10 mouse cellular contexts compared by ENCODE assay signal in the genomic region with DNA sequence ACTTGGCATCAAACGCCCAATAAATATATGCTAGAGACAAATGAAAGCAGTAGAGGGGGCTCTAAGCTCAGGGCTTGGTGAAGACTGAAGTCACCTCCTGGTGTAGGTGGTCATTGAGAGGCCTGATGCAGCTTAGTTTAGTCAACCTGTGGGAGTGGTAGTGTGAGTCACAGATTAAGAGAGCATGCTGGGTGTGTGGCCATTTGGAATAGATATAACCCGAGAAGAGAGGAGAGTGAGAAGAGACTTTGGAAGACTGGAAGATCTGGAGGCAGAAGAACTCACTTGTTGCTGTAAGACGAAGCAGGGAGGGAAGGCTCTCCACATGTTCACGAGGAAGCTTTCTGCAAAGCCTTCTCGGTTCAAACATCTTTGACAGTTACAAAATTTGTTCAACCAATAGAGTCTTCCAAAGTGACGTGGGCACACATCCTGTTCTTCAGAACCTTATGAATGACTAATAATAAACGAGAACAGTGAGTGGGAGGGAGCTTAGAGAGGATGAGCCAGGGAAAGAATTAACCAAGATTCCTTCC.
DNase-seq lines count a peak whose midpoint lies in the region; TF ChIP-seq lines count a peak whose summit lies in the region.
"Had no signal": no experiment of that assay in that cellular context is flagged by ENCODE, and none has a peak within 500 bp of the region (broad histone marks: within the 10 kb centered on the region; RNA-seq: fewer than 3 reads in every experiment).

No protein-coding gene starts in this region.

- no peak overlapping the region; a peak in 1 of 4 replicates for H3K4me3 ChIP-seq in ES-E14 (ENCODE audit: insufficient read depth in 1 of 2, low read depth in 1 of 2, low read length in 2 of 2, poor library complexity in 1 of 2, severe bottlenecking in 1 of 2)
- H3K4me3 ChIP-seq: forebrain, embryonic 15.5 days; limb, embryonic 13.5 days; midbrain, embryonic 12.5 days had no signal

- peak overlapping the region; percentile 45; the same call in 1 of the 2 replicates for H3K9ac ChIP-seq in ES-E14 (ENCODE audit: insufficient read depth, low read depth, low read length, poor library complexity, severe bottlenecking)
- H3K9ac ChIP-seq: forebrain, embryonic 15.5 days; limb, embryonic 13.5 days; midbrain, embryonic 12.5 days had no signal

- intact Hi-C loops in left cerebral cortex, postnatal 4 days (cut with DNase I), result no loop called here
- intact Hi-C loops in left cerebral cortex, postnatal 25 days (cut with DNase I), result loop anchor here (5.0 kb wide), 1 partner anchor 171 kb away; no protein-coding TSS in a partner anchor

- in situ Hi-C loops in ES-E14 (cut with MboI; ENCODE audit: low sequenced_read_pairs in 2 of 2, unreplicated experiment in 2 of 2), result no loop called here

- peaks cover 45% of the 10 kb centered on the region for H3K36me3 ChIP-seq in ES-E14 (ENCODE audit: control insufficient read depth, insufficient read depth, low read length, poor library complexity, severe bottlenecking)
- H3K36me3 ChIP-seq: forebrain, embryonic 15.5 days; limb, embryonic 13.5 days; midbrain, embryonic 12.5 days had no signal

- no peaks in the 10 kb centered on the region for H3K9me3 ChIP-seq in ES-E14 (ENCODE audit: control insufficient read depth, insufficient read depth, low read depth, low read length)
- H3K9me3 ChIP-seq: forebrain, embryonic 15.5 days; limb, embryonic 13.5 days; midbrain, embryonic 12.5 days had no signal

- H3K4me1 ChIP-seq in ES-E14 (ENCODE audit: control insufficient read depth in 2 of 2, insufficient read depth in 2 of 2, low read length in 2 of 2, poor library complexity in 1 of 2), result peaks cover 0 to 4% of the 10 kb centered on the region in 2 experiments; a peak in 3 of 4 replicates
- H3K4me1 ChIP-seq: forebrain, embryonic 15.5 days; limb, embryonic 13.5 days; midbrain, embryonic 12.5 days had no signal

- DNase-seq in left cerebral cortex, adult 18-20 months (ENCODE audit: low spot score in 2 of 2), result peak; percentile 18 to 25
- DNase-seq in left cerebral cortex, postnatal 4 days, result no peak
- peak; percentile 25 for DNase-seq in CD4-positive helper T cell, adult 2 months (ENCODE audit: low read depth, low spot score)
- no peak for DNase-seq in ES-E14 (ENCODE audit: low read depth, low spot score)
- DNase-seq in left cerebral cortex, postnatal 25 days (ENCODE audit: low spot score in 2 of 2), result peak; percentile 17 to 76
- no peak for DNase-seq in cerebellum, postnatal 25 days
- no peak for DNase-seq in kidney, postnatal 25 days

- no peak overlapping the region; the same call in 1 of the 2 replicates for H3K27ac ChIP-seq in ES-E14 (ENCODE audit: insufficient read depth, low read depth, low read length, poor library complexity, severe bottlenecking)
- H3K27ac ChIP-seq: forebrain, embryonic 15.5 days; limb, embryonic 13.5 days; midbrain, embryonic 12.5 days had no signal

TF ChIP-seq in ES-E14, 5 proteins besides CTCF, POLR2A, EP300 and RAD21:
- TF ChIP-seq ZNF384 (IDR thresholded peaks at IDR 0.05; ENCODE audit: low read depth, low read length), result no peak
- TF ChIP-seq HCFC1 (IDR thresholded peaks at IDR 0.05; ENCODE audit: borderline replicate concordance, insufficient read depth, low read length), result no peak
- TF ChIP-seq MAFK (IDR thresholded peaks at IDR 0.05; ENCODE audit: insufficient read depth, low read depth, low read length), result no peak
- no peak for TF ChIP-seq ZC3H11A (IDR thresholded peaks at IDR 0.05; ENCODE audit: borderline replicate concordance, low read depth, low read length)
- no peak for TF ChIP-seq CHD2 (IDR thresholded peaks at IDR 0.05; ENCODE audit: low read depth, low read length)

Comparison
In these comparisons a context has a peak if more than half of its experiments do, and no peak if none do; other contexts are left out.
1. DNase-seq: peak in left cerebral cortex, adult 18-20 months (2 of 2), CD4-positive helper T cell, adult 2 months (single experiment) and left cerebral cortex, postnatal 25 days (2 of 2); none in left cerebral cortex, postnatal 4 days (single experiment), ES-E14 (single experiment), cerebellum, postnatal 25 days (0 of 2) and kidney, postnatal 25 days (0 of 2).